Mouse (Mus musculus) fat pad, adult 2 months (tissue): ENCODE results near the gene Tenm3.

Experiments
- DNase-seq: peaks from one replicate; pipeline ENCODE4 v3.0.0-alpha.2; 2011; ENCODE audit warnings: low read depth, low spot score; ENCODE audit errors: extremely low read depth

The Tenm3 gene

GRCm38 (mm10) chr8:48601621-48602020 is 242.1 kb downstream of the Tenm3 start:
- no peak for DNase-seq

- DNase-seq: no peak
Measured at GRCm38 (mm10) chr8:48599028-48599427, 244.7 kb downstream of the Tenm3 start.

GRCm38 (mm10) chr8:48596332-48596731 is 247.4 kb downstream of the Tenm3 start:
- DNase-seq: no peak

- no peak for DNase-seq
Measured at GRCm38 (mm10) chr8:48591818-48592217, 251.9 kb downstream of the Tenm3 start.

- no peak for DNase-seq
Measured at GRCm38 (mm10) chr8:48579732-48580131, 264.0 kb downstream of the Tenm3 start.

GRCm38 (mm10) chr8:48579144-48579543 is 264.6 kb downstream of the Tenm3 start:
- no peak for DNase-seq

- DNase-seq: no peak
Measured at GRCm38 (mm10) chr8:48572941-48573340, 270.8 kb downstream of the Tenm3 start.

- no peak for DNase-seq
Measured at GRCm38 (mm10) chr8:48572345-48572744, 271.4 kb downstream of the Tenm3 start.

GRCm38 (mm10) chr8:48568608-48569007 is 275.1 kb downstream of the Tenm3 start:
- no peak for DNase-seq

GRCm38 (mm10) chr8:48567929-48568607 is 275.7 kb downstream of the Tenm3 start:
- no peak for DNase-seq

GRCm38 (mm10) chr8:48560227-48560626 is 283.5 kb downstream of the Tenm3 start:
- no peak for DNase-seq

- no peak for DNase-seq
Measured at GRCm38 (mm10) chr8:48555546-48556141, 288.1 kb downstream of the Tenm3 start.

- DNase-seq: no peak
Measured at GRCm38 (mm10) chr8:48554762-48555545, 288.8 kb downstream of the Tenm3 start.

GRCm38 (mm10) chr8:48553791-48554288 is 289.9 kb downstream of the Tenm3 start:
- no peak for DNase-seq

GRCm38 (mm10) chr8:48552306-48552705 is 291.4 kb downstream of the Tenm3 start:
- no peak for DNase-seq

GRCm38 (mm10) chr8:48551370-48551769 is 292.4 kb downstream of the Tenm3 start:
- DNase-seq: no peak

- DNase-seq: no peak
Measured at GRCm38 (mm10) chr8:48548908-48549307, 294.8 kb downstream of the Tenm3 start.

- DNase-seq: no peak
Measured at GRCm38 (mm10) chr8:48545631-48546030, 298.1 kb downstream of the Tenm3 start.

GRCm38 (mm10) chr8:48544840-48545239 is 298.9 kb downstream of the Tenm3 start:
- no peak for DNase-seq

GRCm38 (mm10) chr8:48542141-48542540 is 301.6 kb downstream of the Tenm3 start:
- no peak for DNase-seq

- no peak for DNase-seq
Measured at GRCm38 (mm10) chr8:48540894-48541293, 302.9 kb downstream of the Tenm3 start.

- no peak for DNase-seq
Measured at GRCm38 (mm10) chr8:48535833-48536232, 307.9 kb downstream of the Tenm3 start.
